Mouse (Mus musculus) inflammation-experienced regulatory T-cells (primary cell): ENCODE measurements around the gene Wdr17. TPM values are rescaled to one million over a fixed set of nuclear protein-coding genes. Genes with fewer than 3 reads are reported as not detected.

ENCODE experiments used
- polyA plus RNA-seq, 2 experiments: library from polyadenylated mRNA; unstranded; fragments of 100-300 nt; shearing (Covaris generic); gene quantifications; one replicate each; pipeline ENCODE4 v1.2.1; 2017

Gene Wdr17
- under 1 TPM in 1 of 2 experiments, not detected in 1; 0.51 TPM for polyA plus RNA-seq

GRCm38 (mm10) chr8:54886987-54887785 lies at the start of gene Wdr17:
TSS of gene Wdr17 (minus strand) at chr8:54887184.

GRCm38 (mm10) chr8:54600671-54601251 lies 286.2 kb downstream of the Wdr17 start, which contains the start of gene Spata4:
TSS of gene Spata4 (plus strand) at chr8:54600781.

Other genes with a start within 250 kb of the Wdr17 start
- gene Gpm6a, start 67.7 kb upstream of the Wdr17 start, polyA plus RNA-seq: under 1 TPM in 1 of 2 experiments, not detected in 1; 0.15 TPM